Mouse (Mus musculus) cerebellum, adult 9-11 months (tissue): ENCODE data around the gene Ddrgk1.

ENCODE experiments used
- DNase-seq: peaks from one replicate; pipeline ENCODE4 v3.0.0; 2022

Gene Ddrgk1

DNA sequence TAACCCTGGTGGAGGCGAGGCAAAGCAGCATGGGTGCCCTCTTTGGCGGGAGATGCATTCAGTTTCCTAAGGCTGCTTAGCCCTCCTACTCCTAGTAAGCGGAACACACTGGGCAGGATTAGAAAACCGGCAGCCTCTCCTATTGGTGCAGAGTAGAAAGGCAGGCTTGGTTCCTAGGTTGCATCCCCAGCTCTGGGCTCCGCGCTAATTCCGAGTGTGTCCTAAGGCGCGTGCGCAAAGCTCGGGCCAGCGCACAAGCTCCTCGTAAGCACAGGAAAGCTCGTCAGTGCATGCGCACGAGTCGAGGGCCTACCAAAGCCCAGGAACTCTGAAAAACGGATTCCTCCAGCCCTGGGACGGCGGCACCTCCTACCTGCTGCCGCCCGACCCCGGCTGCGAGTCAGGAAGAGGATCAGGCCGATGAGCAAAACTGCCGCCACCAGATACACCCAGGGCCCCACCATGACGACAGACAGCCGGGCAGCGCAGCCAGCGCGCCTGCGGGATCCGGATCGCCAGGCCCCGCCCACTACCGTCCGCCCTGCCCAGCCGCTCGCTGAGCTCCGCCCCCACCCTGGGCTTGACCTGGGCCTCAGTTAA is at the start of gene Ddrgk1:
Gene Ddrgk1, minus strand, starts transcription at position 558 of the 600 bp plus-strand sequence.
- peak; percentile 97 for DNase-seq

DNA sequence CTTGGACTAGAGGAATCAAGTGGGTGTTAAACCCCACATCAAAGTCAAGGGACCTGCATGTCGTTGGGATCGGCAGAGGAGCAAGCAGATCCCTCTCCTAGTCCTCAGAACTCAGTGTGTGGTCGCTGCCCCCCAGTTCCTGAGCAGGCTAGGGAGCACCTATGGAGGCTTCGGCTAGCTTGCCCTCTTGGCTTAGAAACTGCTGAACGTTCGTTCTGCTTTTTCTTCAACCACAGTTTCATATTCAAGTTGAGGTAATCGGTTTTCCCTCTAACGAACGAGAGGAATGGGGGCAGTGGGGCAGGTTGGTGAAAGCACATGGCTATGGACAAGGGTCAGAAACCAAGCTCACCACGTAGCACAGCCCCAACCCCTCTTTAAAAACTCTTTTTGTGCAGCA is 42.6 kb upstream of the Ddrgk1 start:
- no peak for DNase-seq

- no peak for DNase-seq
Measured at GRCm38 (mm10) chr2:130706602-130707001, 42.1 kb upstream of the Ddrgk1 start.

- DNase-seq: no peak
Measured at GRCm38 (mm10) chr2:130705178-130705577, 40.7 kb upstream of the Ddrgk1 start.

DNA sequence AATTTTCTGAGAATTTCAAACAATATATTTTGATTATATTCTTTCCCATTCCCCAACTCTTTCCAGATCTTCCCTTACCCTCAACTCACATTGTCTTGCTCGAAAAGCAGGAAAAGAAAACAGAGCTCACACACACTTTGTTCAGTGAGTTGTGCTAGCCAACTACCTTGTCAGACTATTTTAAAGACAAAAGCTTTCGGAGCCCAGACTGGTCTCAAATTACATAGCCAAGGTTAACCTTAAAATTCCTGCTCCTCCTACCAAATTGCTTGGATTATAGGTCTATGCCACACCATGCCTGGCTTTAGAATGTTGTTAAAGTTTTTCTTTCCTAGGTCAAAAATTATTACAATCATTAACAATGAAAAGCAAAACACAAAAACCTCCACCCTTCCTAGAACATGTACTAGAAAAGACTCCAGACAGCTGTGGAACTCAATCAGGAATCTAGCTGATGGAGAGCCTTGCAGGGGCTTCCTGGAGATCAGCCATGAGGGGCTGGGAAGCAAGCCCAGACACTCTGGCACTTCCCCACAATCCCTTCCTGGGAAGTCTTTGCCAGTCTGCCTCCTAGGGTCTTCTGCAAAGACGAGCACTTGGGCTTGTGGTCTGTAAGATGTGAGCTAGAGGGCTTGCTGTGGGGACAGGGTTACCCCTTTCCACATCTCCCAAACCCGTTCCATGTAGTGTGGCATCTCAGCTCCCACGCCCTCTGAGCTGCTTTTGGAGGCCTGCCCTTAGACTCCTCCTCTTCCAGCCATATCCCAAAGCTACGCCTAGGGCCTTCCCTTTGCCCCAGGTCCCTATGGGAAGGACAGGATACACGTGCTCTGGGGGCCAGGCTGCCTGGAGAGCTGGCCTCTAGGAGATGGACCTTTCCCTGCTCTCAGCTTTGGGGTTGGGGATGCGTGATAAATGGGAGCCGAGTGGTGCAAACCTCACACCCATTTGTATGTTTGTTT is 39.9 kb upstream of the Ddrgk1 start:
- no peak for DNase-seq

GRCm38 (mm10) chr2:130697821-130698266 is 33.4 kb upstream of the Ddrgk1 start:
- DNase-seq: no peak

DNA sequence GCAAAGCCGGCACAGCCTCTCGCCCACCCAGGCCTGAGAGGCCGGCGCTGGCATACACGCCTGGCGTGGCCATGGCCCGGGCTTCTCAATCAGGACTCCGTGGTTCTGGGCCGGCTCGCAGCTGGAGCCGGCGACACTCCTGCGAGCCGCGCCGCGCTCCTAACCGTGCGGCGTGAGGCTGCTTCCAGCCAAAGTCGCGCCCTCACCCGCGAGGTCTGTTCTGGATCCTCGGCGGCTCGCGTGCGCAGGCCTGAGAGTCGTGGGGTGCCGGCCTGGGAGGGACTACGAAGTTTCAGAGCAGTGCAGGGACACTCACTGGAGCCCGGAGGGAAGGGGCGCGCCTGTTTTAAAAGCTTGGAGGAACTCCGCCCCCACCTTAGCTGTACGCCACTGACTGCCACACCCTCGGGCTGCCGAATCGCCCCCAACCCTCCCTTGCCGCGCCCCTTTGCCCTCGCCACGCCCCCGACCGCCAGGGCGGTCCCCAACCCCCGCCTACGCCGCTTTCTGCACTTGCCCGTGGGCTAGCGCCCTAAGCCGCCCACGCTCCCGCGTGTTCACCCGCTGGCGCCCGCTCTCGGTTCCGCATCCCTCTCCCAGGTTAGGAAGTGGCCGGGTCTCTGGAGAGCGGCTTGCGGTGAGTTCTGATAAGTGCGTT is 32.8 kb upstream of the Ddrgk1 start, which contains the start of gene Slc4a11:
Gene Slc4a11, minus strand, starts transcription at position 367 of the 658 bp plus-strand sequence.
- no peak for DNase-seq

DNA sequence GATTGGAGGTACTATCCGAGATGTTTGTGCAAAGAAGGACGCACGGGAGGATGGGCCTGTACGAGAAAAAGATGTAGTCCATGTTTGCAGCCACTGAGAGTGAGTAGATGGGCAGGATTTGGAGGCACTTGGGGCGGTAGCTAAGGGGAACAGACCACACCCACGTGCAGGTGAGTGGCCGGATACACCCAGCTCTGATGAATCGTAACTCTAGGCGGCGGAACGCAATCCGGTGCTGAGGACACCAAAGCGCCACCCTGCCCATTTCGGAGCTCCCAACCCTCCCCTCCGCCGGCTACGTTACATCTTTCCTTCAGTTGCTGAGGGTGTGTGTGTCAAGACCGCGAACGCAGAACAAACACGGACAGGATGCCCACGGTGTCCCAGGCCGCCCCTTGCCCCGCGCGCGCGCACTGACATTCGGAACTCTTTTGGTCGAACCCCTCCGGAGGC is 32.3 kb upstream of the Ddrgk1 start:
- DNase-seq: no peak

DNA sequence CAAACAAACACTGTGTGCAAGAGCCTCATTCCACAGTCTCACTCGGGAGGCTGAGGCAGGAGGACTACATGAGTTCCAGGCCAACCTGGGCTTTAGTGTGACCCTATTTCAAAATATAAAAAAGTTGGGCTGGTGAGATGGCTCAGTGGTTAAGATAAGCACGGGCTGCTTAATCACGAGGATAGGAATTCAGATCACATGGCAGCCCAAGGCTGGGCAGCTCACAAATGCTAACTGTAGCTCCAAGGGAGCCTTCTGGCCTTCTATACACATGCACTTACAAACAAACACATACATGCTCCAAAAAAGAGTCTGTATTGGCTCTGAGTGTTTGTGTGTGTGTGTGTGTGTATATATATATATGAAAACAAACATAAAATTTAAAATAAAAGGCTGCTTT is 29.1 kb upstream of the Ddrgk1 start:
- no peak for DNase-seq

DNA sequence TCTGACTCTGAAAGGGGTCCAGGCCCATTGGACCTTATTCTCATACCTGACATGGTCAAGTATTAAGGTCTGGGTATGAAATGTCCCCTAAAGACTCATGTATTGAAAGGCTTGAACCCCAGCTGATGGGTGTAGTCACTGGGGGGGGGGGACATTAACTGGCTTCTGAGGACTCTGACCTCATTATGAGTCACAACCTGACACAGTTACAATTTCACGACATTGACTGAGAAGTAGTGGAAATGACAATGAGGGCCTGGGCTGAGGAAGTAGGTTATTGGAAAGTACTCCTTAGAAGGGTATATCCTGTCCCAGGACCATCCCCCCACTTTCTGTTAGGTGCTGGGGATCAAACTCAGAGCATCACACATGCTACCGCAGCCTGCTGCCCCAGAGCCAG is 24.6 kb upstream of the Ddrgk1 start:
- DNase-seq: no peak

- DNase-seq: no peak
Measured at GRCm38 (mm10) chr2:130685426-130685825, 21.0 kb upstream of the Ddrgk1 start.

DNA sequence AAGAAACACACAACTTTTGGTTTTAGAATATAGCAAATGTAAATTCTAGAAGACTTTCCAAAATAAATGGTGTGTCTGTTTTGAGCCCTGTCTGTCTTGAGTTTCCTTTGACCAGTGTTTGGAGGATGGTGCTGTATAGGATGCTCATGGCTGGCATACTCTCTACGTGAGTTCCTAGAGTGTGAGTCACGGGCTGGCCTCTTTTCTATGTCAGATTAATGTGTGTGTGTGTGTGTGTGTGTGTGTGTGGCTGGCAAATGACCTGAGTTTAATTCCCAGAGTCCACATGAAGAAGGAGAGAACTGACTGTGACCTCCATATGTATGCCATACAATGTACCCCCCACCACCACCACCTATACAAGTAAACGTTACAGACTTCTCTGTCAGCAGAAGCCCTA is 17.1 kb upstream of the Ddrgk1 start:
- no peak for DNase-seq

GRCm38 (mm10) chr2:130679899-130680298 is 15.4 kb upstream of the Ddrgk1 start:
- no peak for DNase-seq

DNA sequence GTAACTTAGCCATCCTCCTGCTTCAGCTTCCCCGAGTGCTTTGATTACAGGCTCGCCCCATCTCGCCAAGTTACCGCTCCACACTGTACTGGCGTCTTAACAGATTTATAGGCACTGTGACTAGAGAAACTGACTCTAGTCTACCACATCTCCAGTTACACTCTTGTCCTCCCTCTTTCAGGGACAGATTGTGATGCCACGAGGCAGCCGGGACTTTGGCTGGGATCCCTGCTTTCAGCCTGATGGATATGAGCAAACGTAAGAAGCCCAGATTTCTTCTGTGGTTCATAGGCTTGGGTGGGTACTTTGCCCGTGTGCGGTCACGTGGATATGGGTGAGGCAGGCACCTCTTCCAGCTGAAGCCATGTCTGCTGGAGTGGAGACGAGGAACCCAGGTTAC is 14.7 kb upstream of the Ddrgk1 start:
- no peak for DNase-seq

GRCm38 (mm10) chr2:130677211-130677610 is 12.8 kb upstream of the Ddrgk1 start:
- DNase-seq: no peak

DNA sequence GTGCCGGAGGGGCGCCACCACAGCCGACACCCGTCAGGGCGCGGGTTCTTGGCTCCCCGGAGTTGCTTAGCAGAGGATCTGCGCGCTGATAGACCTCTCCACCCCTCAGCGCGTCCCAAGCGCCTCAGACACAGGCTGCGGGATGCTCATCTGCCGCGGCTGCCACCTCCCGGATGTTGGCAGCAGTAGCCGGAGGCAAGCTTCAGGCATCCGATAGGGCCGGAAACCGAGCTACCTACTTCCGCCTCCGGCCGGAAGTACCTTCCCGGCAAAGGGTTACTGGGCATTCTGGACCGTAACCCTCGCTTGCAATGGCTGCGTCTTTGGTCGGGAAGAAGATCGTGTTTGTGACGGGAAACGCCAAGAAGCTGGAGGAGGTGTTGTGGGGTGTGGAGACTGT is 3.1 kb upstream of the Ddrgk1 start, which contains the start of gene Itpa:
Gene Itpa, plus strand, starts transcription at position 52 of the 400 bp plus-strand sequence.
- peak; percentile 91 for DNase-seq

DNA sequence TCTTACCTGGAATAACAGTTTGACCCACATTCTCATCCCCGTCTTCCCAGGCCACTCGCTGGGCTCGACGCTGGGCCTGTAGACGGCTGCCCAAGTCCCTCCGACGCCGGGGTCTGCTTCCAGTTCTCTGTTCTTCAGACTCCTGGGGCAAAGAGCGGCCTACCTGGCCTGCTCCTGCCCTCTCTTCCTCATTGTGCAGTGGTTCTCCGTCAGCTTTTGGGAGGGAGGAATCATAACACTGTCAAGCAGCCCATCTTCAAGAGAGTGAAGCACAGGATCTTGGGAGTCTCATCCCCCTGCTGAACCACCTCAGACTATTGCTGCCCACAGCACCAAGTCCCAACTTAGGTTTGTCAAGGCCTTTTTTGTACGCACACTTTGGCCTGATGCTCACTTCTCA is 1.1 kb downstream of the Ddrgk1 start:
- DNase-seq: peak; percentile 30

- DNase-seq: no peak
Measured at GRCm38 (mm10) chr2:130658530-130658929, 5.9 kb downstream of the Ddrgk1 start.

GRCm38 (mm10) chr2:130657541-130657940 is 6.9 kb downstream of the Ddrgk1 start:
- DNase-seq: no peak

DNA sequence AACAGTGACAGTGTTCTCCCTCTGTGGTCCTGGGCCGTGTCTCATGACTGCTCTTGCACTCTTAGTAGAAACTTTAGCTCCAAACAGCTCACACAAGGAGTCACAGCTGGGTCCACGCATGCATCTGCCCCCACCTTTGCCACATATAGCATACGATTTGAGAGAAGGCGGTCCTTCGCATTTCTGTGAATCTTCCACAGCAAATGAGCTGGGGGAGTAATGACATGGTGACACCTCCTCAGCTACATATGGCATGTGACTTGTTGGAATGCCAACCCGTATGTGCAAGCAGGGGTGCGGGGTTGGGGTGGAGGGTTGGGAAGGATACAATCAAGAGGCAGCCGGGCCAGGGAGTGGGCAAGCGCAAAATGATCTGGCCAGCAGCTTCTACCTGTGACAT is 7.9 kb downstream of the Ddrgk1 start:
- DNase-seq: no peak

DNA sequence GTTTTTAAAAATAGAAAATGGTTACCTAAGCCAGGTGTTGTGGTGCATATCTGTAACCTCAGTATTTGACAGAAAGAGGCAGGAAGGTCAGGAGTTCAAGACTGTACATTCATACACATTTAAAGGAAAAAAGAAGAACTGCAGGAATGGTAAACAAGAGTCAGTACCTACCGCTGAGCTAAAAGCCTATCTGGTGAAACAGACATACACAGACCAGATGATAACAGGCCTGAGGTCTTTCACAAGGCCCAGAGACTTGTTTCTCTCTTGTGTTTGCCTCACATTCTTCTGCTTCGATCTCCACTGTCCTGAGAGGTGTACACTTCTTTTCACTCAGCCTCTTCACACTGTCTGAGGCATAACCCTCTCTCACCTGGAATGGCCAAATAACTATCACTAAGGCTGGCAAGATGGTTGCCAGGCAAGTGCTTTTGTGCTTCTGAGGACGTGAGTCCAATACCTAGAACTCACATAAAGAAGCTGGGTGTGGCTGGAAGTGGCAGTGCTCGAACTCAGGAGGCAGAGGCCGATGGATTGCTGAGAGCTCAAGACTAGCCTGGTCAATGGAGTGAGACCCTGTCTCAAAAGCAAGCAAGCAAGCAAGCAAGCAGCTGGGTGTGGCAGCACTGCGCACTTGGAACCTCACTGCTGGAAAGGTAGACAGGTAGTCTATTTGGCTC is 8.7 kb downstream of the Ddrgk1 start:
- DNase-seq: no peak

- no peak for DNase-seq
Measured at GRCm38 (mm10) chr2:130653760-130654159, 10.7 kb downstream of the Ddrgk1 start.

DNA sequence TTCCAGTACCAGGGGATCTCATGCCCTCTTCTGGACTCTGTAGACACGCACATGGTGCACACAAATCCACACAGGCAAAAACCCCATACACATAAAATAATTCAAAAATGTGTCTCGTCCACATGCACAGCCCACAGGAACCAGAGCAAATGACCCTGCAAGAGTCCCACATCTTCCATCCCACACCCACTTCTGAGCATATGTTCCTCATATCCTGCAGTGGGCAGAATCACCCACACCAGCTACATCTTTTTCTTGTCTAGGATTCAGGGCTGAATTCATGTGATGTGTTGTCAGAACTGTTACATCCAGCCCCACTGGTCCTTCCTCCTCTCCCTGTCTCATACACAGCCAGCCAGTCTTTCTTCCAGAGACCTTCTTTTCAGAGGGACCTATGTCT is 11.2 kb downstream of the Ddrgk1 start:
- DNase-seq: no peak
